Mouse (Mus musculus) embryo, embryonic 10 days (tissue): ENCODE measurements at regions not wholly inside any gene's neighbourhood (a gene's known extent, or its start where the extent isn't known, plus 50 kb on each side); places are given as distances from the start of the nearest gene placed in this dataset.

ENCODE experiments used
- DNase-seq: peaks from one replicate; pipeline ENCODE4 v3.0.0-alpha.2; 2015; ENCODE audit warnings: low spot score

GRCm38 (mm10) chr8:41485163-41485562 is 68.3 kb upstream of the Frg1 start:
- no peak for DNase-seq

GRCm38 (mm10) chr8:41483297-41483696 is 66.4 kb upstream of the Frg1 start:
- no peak for DNase-seq

- no peak for DNase-seq
Observed at GRCm38 (mm10) chr8:41472992-41473699, 56.3 kb upstream of the Frg1 start.

- no peak for DNase-seq
Observed at GRCm38 (mm10) chr8:41472233-41472632, 55.4 kb upstream of the Frg1 start.
